Mouse (Mus musculus) midbrain, embryonic 16.5 days (tissue): Measurements from ENCODE around the gene Hist2h3c1. TPM values are rescaled to one million over a fixed set of nuclear protein-coding genes. Genes with fewer than 3 reads are reported as not detected.
A peak's percentile ranks its signal among the peaks of the same experiment; 100 is the strongest.

Experiments used
- ATAC-seq: fragments of 200-750 bp; cut with Nextera tagmentation; 2 replicates; pipeline ENCODE4 v1.8.0; 2017; ENCODE audit warnings: moderate TSS enrichment
- H3K27ac ChIP-seq: fragments of 300-500 bp; sonication (generic); 2 replicates; pipeline ENCODE4 v1.5.1; 2014; ENCODE audit warnings: mild to moderate bottlenecking, low read length, mixed read lengths
- H3K27me3 ChIP-seq: fragments of 300-500 bp; sonication (generic); 2 replicates; pipeline ENCODE4 v1.6.1; 2014; ENCODE audit warnings: low read depth, low read length, mixed read lengths; ENCODE audit not compliant: control insufficient read depth, insufficient read depth
- H3K36me3 ChIP-seq: fragments of 300-500 bp; sonication (generic); 2 replicates; pipeline ENCODE4 v1.6.1; 2014; ENCODE audit warnings: mild to moderate bottlenecking, low read length, moderate library complexity, mixed read lengths; ENCODE audit not compliant: control insufficient read depth, insufficient read depth
- H3K4me1 ChIP-seq: fragments of 300-500 bp; sonication (generic); 2 replicates; pipeline ENCODE4 v1.6.1; 2014; ENCODE audit warnings: mild to moderate bottlenecking, low read length, mixed read lengths; ENCODE audit not compliant: control insufficient read depth, insufficient read depth
- H3K4me2 ChIP-seq: fragments of 300-500 bp; sonication (generic); 2 replicates; pipeline ENCODE4 v1.6.1; 2014; ENCODE audit warnings: mild to moderate bottlenecking, low read length, mixed read lengths
- H3K4me3 ChIP-seq: fragments of 300-500 bp; sonication (generic); 2 replicates; pipeline ENCODE4 v1.5.1; 2014; ENCODE audit warnings: low read depth, mild to moderate bottlenecking, low read length, moderate library complexity, mixed read lengths
- H3K9ac ChIP-seq: fragments of 300-500 bp; sonication (generic); 2 replicates; pipeline ENCODE4 v1.6.1; 2014; ENCODE audit warnings: low read depth, low read length, mixed read lengths
- H3K9me3 ChIP-seq: fragments of 300-500 bp; sonication (generic); replicated peaks from 2 replicates; pipeline ENCODE4 v1.6.1; 2014; ENCODE audit warnings: mild to moderate bottlenecking, low read length, mixed read lengths; ENCODE audit not compliant: control insufficient read depth, poor library complexity, severe bottlenecking
- WGBS: fragments of 180-500 bp; shearing (Covaris S2); extraction: QIAGEN DNeasy Blood & Tissue Kit; methylation state at CpG from one replicate; pipeline ENCODE4 v1.1.7; 2014; 5-methylcytosine and 5-hydroxymethylcytosine counted together
- polyA plus RNA-seq: library from polyadenylated mRNA; unstranded; fragments of >200 nt; fragmentation: Nextera tagmentation; extraction: Ambion mirVana; gene quantifications from 2 replicates; pipeline ENCODE4 v1.2.1, GENCODE M21; 2015

Gene Hist2h3c1
- polyA plus RNA-seq, 1 experiment from 2014 or later = not detected

GRCm38 (mm10) chr3:96249034-96249345 is 2.5 kb downstream of the Hist2h3c1 start:
- no peak overlapping the region for H3K4me2 ChIP-seq
- no peaks in the 10 kb centered on the region for H3K9me3 ChIP-seq
- H3K4me1 ChIP-seq = peaks cover 13% of the 10 kb centered on the region
- no peaks in the 10 kb centered on the region for H3K36me3 ChIP-seq
- no peak for ATAC-seq
- no peak overlapping the region for H3K4me3 ChIP-seq
- 56% methylated on average over 4 of the region's 4 CpGs for WGBS
- no peak overlapping the region for H3K27ac ChIP-seq
- no peaks in the 10 kb centered on the region for H3K27me3 ChIP-seq
- H3K9ac ChIP-seq = no peak overlapping the region

- WGBS = 95% methylated on average over 3 of the region's 3 CpGs
- Histone ChIP-seq H3K4me1 (peaks cover 5% of the 10 kb centered on the region), H3K4me2 (no peak overlapping the region), H3K36me3 (no peaks in the 10 kb centered on the region), H3K27ac (no peak overlapping the region), H3K4me3 (no peak overlapping the region), H3K9me3 (no peaks in the 10 kb centered on the region), H3K9ac (no peak overlapping the region), H3K27me3 (no peaks in the 10 kb centered on the region)
- ATAC-seq = no peak
Measured at GRCm38 (mm10) chr3:96250890-96251289, 4.4 kb downstream of the Hist2h3c1 start.

GRCm38 (mm10) chr3:96251787-96252186 is 5.3 kb downstream of the Hist2h3c1 start:
- H3K27me3 ChIP-seq = no peaks in the 10 kb centered on the region
- 89% methylated on average over 3 of the region's 3 CpGs for WGBS
- no peaks in the 10 kb centered on the region for H3K9me3 ChIP-seq
- no peak overlapping the region for H3K27ac ChIP-seq
- no peak for ATAC-seq
- peaks cover 5% of the 10 kb centered on the region for H3K4me1 ChIP-seq
- H3K36me3 ChIP-seq = no peaks in the 10 kb centered on the region
- H3K4me2 ChIP-seq = no peak overlapping the region
- H3K4me3 ChIP-seq = no peak overlapping the region
- no peak overlapping the region for H3K9ac ChIP-seq

GRCm38 (mm10) chr3:96254683-96255355 is 8.3 kb downstream of the Hist2h3c1 start:
- Histone ChIP-seq H3K4me3 (no peak overlapping the region), H3K27me3 (no peaks in the 10 kb centered on the region), H3K27ac (no peak overlapping the region), H3K4me2 (no peak overlapping the region), H3K9me3 (no peaks in the 10 kb centered on the region), H3K9ac (no peak overlapping the region), H3K4me1 (no peaks in the 10 kb centered on the region), H3K36me3 (no peaks in the 10 kb centered on the region)
- 57% methylated on average over 10 of the region's 10 CpGs for WGBS
- no peak for ATAC-seq

- Histone ChIP-seq H3K27ac (no peak overlapping the region), H3K4me2 (no peak overlapping the region), H3K4me3 (no peak overlapping the region), H3K36me3 (no peaks in the 10 kb centered on the region), H3K4me1 (0 out of 2 replicates have a peak, but pooled peaks cover under 1% of the 10 kb centered on the region), H3K9ac (no peak overlapping the region), H3K9me3 (no peaks in the 10 kb centered on the region), H3K27me3 (no peaks in the 10 kb centered on the region)
- no peak for ATAC-seq
- 86% methylated on average over 5 of the region's 5 CpGs for WGBS
Measured at GRCm38 (mm10) chr3:96255926-96256593, 9.6 kb downstream of the Hist2h3c1 start.

- no peak overlapping the region for H3K9ac ChIP-seq
- no peaks in the 10 kb centered on the region for H3K27me3 ChIP-seq
- no peak for ATAC-seq
- H3K4me2 ChIP-seq = no peak overlapping the region
- H3K4me1 ChIP-seq = peaks cover 7% of the 10 kb centered on the region; the same call in 1 of the 2 replicates
- H3K36me3 ChIP-seq = no peaks in the 10 kb centered on the region
- WGBS = 84% methylated on average over 3 of the region's 3 CpGs
- no peak overlapping the region for H3K27ac ChIP-seq
- no peaks in the 10 kb centered on the region for H3K9me3 ChIP-seq
- H3K4me3 ChIP-seq = no peak overlapping the region
Measured at GRCm38 (mm10) chr3:96257190-96257589, 10.7 kb downstream of the Hist2h3c1 start.

GRCm38 (mm10) chr3:96260220-96260619 is 13.7 kb downstream of the Hist2h3c1 start:
- peaks cover 12% of the 10 kb centered on the region; the same call in 1 of the 2 replicates for H3K4me1 ChIP-seq
- no peak overlapping the region for H3K27ac ChIP-seq
- H3K4me3 ChIP-seq = no peak overlapping the region
- 89% methylated on average over 5 of the region's 5 CpGs for WGBS
- H3K9ac ChIP-seq = no peak overlapping the region
- H3K4me2 ChIP-seq = no peak overlapping the region
- no peaks in the 10 kb centered on the region for H3K36me3 ChIP-seq
- no peaks in the 10 kb centered on the region for H3K27me3 ChIP-seq
- no peak for ATAC-seq
- H3K9me3 ChIP-seq = no peaks in the 10 kb centered on the region

GRCm38 (mm10) chr3:96261623-96262022 is 15.1 kb downstream of the Hist2h3c1 start:
- WGBS = 56% methylated on average over 3 of the region's 3 CpGs
- H3K4me3 ChIP-seq = peak overlapping the region; percentile 45
- peak overlapping the region; percentile 56 for H3K4me2 ChIP-seq
- H3K27ac ChIP-seq = peak overlapping the region; percentile 96
- ATAC-seq = no peak
- H3K9ac ChIP-seq = peak overlapping the region; percentile 75
- no peaks in the 10 kb centered on the region for H3K36me3 ChIP-seq
- H3K27me3 ChIP-seq = no peaks in the 10 kb centered on the region
- H3K9me3 ChIP-seq = no peaks in the 10 kb centered on the region
- peaks cover 12% of the 10 kb centered on the region; the same call in 1 of the 2 replicates for H3K4me1 ChIP-seq

- Histone ChIP-seq H3K27ac (peak overlapping the region; percentile 96), H3K4me3 (peak overlapping the region; percentile 45), H3K9me3 (no peaks in the 10 kb centered on the region), H3K4me2 (peak overlapping the region; percentile 56), H3K27me3 (no peaks in the 10 kb centered on the region), H3K36me3 (no peaks in the 10 kb centered on the region), H3K4me1 (peaks cover 12% of the 10 kb centered on the region; the same call in 1 of the 2 replicates), H3K9ac (peak overlapping the region; percentile 75)
- peak; percentile 86 for ATAC-seq
- WGBS = under 1% methylated on average over 19 of the region's 19 CpGs
Measured at GRCm38 (mm10) chr3:96262216-96262875, 15.9 kb downstream of the Hist2h3c1 start.
